Mouse (Mus musculus) kidney, postnatal 0 days (tissue): ENCODE data around the gene Ica1. TPM values are rescaled to one million over a fixed set of nuclear protein-coding genes. Genes with fewer than 3 reads are reported as not detected.

ENCODE experiments used
- ATAC-seq: fragments of 200-750 bp; cut with Nextera tagmentation; replicated peaks from 2 replicates; pipeline ENCODE4 v1.8.0; 2017; ENCODE audit warnings: low read depth, moderate number of reproducible peaks, moderate TSS enrichment, moderate library complexity; ENCODE audit not compliant: low FRiP score
- DNase-seq: peaks from one replicate; pipeline ENCODE4 v3.0.0-alpha.2; 2016; ENCODE audit warnings: low spot score
- H3K27ac ChIP-seq: fragments of 300-500 bp; sonication (generic); 2 replicates; pipeline ENCODE4 v1.5.1; 2014; ENCODE audit warnings: mild to moderate bottlenecking
- H3K27me3 ChIP-seq: fragments of 300-500 bp; sonication (generic); 2 replicates; pipeline ENCODE4 v1.6.1; 2014; ENCODE audit warnings: low read length, mixed read lengths; ENCODE audit not compliant: insufficient read depth
- H3K36me3 ChIP-seq: fragments of 300-500 bp; sonication (generic); 2 replicates; pipeline ENCODE4 v1.6.1; 2014; ENCODE audit warnings: low read length, mixed read lengths; ENCODE audit not compliant: insufficient read depth
- H3K4me1 ChIP-seq: fragments of 300-500 bp; sonication (generic); replicated peaks from 2 replicates; pipeline ENCODE4 v1.6.1; 2014; ENCODE audit warnings: antibody characterized with exemption, low read length, mixed read lengths; ENCODE audit not compliant: insufficient read depth
- H3K4me2 ChIP-seq: fragments of 300-500 bp; sonication (generic); 2 replicates; pipeline ENCODE4 v1.6.1; 2014; ENCODE audit warnings: mild to moderate bottlenecking, low read length, moderate library complexity, mixed read lengths
- H3K4me3 ChIP-seq: fragments of 300-500 bp; sonication (generic); replicated peaks from 2 replicates; pipeline ENCODE4 v1.5.1; 2014; ENCODE audit warnings: low read depth, low read length
- H3K9ac ChIP-seq: fragments of 300-500 bp; sonication (generic); 2 replicates; pipeline ENCODE4 v1.6.1; 2014; ENCODE audit warnings: low read depth, low read length
- H3K9me3 ChIP-seq: fragments of 300-500 bp; sonication (generic); replicated peaks from 2 replicates; pipeline ENCODE4 v1.6.1; 2016; ENCODE audit warnings: low read length, inconsistent platforms, mixed read lengths
- CTCF ChIP-seq: IDR thresholded peaks from 2 replicates; pipeline ENCODE4 v1.5.1; 2016; ENCODE audit warnings: antibody characterized with exemption, low read depth, mild to moderate bottlenecking, moderate library complexity
- WGBS: fragments of 180-500 bp; shearing (Covaris S2); extraction: QIAGEN DNeasy Blood & Tissue Kit; methylation state at CpG from one replicate; pipeline ENCODE4 v1.1.7; 2014; 5-methylcytosine and 5-hydroxymethylcytosine counted together
- polyA plus RNA-seq: library from polyadenylated mRNA; unstranded; fragments of >200 nt; fragmentation: Nextera tagmentation; extraction: Ambion mirVana; gene quantifications from 2 replicates; pipeline ENCODE4 v1.2.1, GENCODE M21; 2015

The Ica1 gene
- polyA plus RNA-seq, 1 experiment from 2014 or later: 30.1 TPM

- H3K9me3 ChIP-seq: no peaks in the 10 kb centered on the region
- no peaks in the 10 kb centered on the region for H3K36me3 ChIP-seq
- TF ChIP-seq CTCF: no peak
- no peaks in the 10 kb centered on the region for H3K27me3 ChIP-seq
- ATAC-seq: no peak
- no peak overlapping the region for H3K27ac ChIP-seq
- no peak for DNase-seq
- H3K9ac ChIP-seq: no peak overlapping the region
- H3K4me1 ChIP-seq: no peaks in the 10 kb centered on the region
- H3K4me3 ChIP-seq: no peak overlapping the region
- H3K4me2 ChIP-seq: no peak overlapping the region
- WGBS: 82% methylated on average over 5 of the region's 5 CpGs
These were observed 113.3 kb downstream of the Ica1 start for GRCm38 (mm10) chr6:8664956-8665355.

- H3K4me3 ChIP-seq: no peak overlapping the region
- H3K9ac ChIP-seq: no peak overlapping the region
- DNase-seq (peak; percentile 55), ATAC-seq (no peak)
- no peak overlapping the region for H3K4me2 ChIP-seq
- H3K27ac ChIP-seq: peak overlapping the region; percentile 54; the same call in 1 of the 2 replicates
- no peaks in the 10 kb centered on the region for H3K4me1 ChIP-seq
- TF ChIP-seq CTCF: no peak
- H3K27me3 ChIP-seq: no peaks in the 10 kb centered on the region
- no peaks in the 10 kb centered on the region for H3K36me3 ChIP-seq
- no peaks in the 10 kb centered on the region for H3K9me3 ChIP-seq
- WGBS: 61% methylated on average over 3 of the region's 3 CpGs
These were observed 115.1 kb downstream of the Ica1 start for GRCm38 (mm10) chr6:8663092-8663740.

GRCm38 (mm10) chr6:8661404-8661803 lies 116.9 kb downstream of the Ica1 start:
- WGBS: 74% methylated on average over 4 of the region's 4 CpGs
- Histone ChIP-seq H3K36me3 (no peaks in the 10 kb centered on the region), H3K4me3 (no peak overlapping the region), H3K4me1 (no peaks in the 10 kb centered on the region), H3K9ac (no peak overlapping the region), H3K4me2 (no peak overlapping the region), H3K9me3 (no peaks in the 10 kb centered on the region), H3K27ac (no peak overlapping the region), H3K27me3 (no peaks in the 10 kb centered on the region)
- ATAC-seq (no peak), DNase-seq (no peak)
- no peak for TF ChIP-seq CTCF

GRCm38 (mm10) chr6:8660076-8660475 lies 118.2 kb downstream of the Ica1 start:
- Histone ChIP-seq H3K4me2 (no peak overlapping the region), H3K4me1 (no peaks in the 10 kb centered on the region), H3K27me3 (no peaks in the 10 kb centered on the region), H3K9ac (no peak overlapping the region), H3K9me3 (no peaks in the 10 kb centered on the region), H3K27ac (no peak overlapping the region), H3K4me3 (no peak overlapping the region), H3K36me3 (no peaks in the 10 kb centered on the region)
- DNase-seq (no peak), ATAC-seq (no peak)
- no peak for TF ChIP-seq CTCF
- WGBS: 86% methylated on average over 2 of the region's 2 CpGs

GRCm38 (mm10) chr6:8659194-8659959 lies 118.9 kb downstream of the Ica1 start:
- DNase-seq (no peak), ATAC-seq (no peak)
- Histone ChIP-seq H3K4me1 (no peaks in the 10 kb centered on the region), H3K9ac (no peak overlapping the region), H3K27me3 (no peaks in the 10 kb centered on the region), H3K36me3 (no peaks in the 10 kb centered on the region), H3K9me3 (no peaks in the 10 kb centered on the region), H3K27ac (no peak overlapping the region), H3K4me2 (no peak overlapping the region), H3K4me3 (no peak overlapping the region)
- 64% methylated on average over 13 of the region's 13 CpGs for WGBS
- TF ChIP-seq CTCF: no peak

- Histone ChIP-seq H3K9me3 (no peaks in the 10 kb centered on the region), H3K27ac (no peak overlapping the region), H3K4me1 (no peaks in the 10 kb centered on the region), H3K36me3 (no peaks in the 10 kb centered on the region), H3K4me3 (no peak overlapping the region), H3K9ac (no peak overlapping the region), H3K4me2 (no peak overlapping the region), H3K27me3 (no peaks in the 10 kb centered on the region)
- DNase-seq (peak; percentile 62), ATAC-seq (no peak)
- TF ChIP-seq CTCF: no peak
- 39% methylated on average over 4 of the region's 4 CpGs for WGBS
These were observed 119.9 kb downstream of the Ica1 start for GRCm38 (mm10) chr6:8658431-8658830.
